Mouse (Mus musculus) heart, postnatal 0 days (tissue): ENCODE measurements at regions not wholly inside any gene's neighbourhood (a gene's known extent, or its start where the extent isn't known, plus 50 kb on each side); places are given as distances from the start of the nearest gene placed in this dataset.

Source experiments
- CTCF ChIP-seq: IDR thresholded peaks from 2 replicates; pipeline ENCODE4 v1.5.1; 2016; ENCODE audit warnings: antibody characterized with exemption, control low read depth, low read depth
- EP300 ChIP-seq: IDR thresholded peaks from 2 replicates; pipeline ENCODE4 v1.6.1; 2016; ENCODE audit warnings: antibody characterized with exemption, low read depth

DNA sequence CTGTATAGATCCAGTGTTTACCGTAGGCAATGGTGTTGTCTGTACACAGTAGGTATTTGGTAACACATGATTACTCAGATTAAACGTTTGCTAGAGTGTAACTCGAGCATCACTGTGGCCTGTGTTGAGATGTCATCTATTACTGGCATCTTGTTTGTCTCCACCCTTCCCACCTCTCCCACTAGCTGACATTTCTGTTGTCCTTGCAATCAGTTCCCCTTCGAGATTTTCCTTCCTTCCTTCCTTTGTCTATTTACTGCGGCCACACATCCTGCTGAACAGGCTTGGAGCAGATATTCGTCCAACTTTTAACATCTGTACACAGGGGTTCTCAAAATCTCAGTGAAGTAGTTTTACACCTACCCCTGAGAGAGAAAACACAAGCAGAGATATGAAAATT lies 77.7 kb upstream of the Creb5 start:
- no peak for TF ChIP-seq CTCF
- TF ChIP-seq EP300 = no peak
